Mouse (Mus musculus) megakaryocyte, embryonic 14.5 days (primary cell): Measurements from ENCODE around the gene Dgkh.

Experiments used
- FLI1 ChIP-seq: IDR thresholded peaks from 2 replicates; pipeline ENCODE4 v1.6.1; 2012; ENCODE audit warnings: low read length, inconsistent platforms, mixed read lengths
- GATA1 ChIP-seq: IDR thresholded peaks from 3 replicates; pipeline ENCODE4 v1.6.1; 2012; ENCODE audit warnings: mixed read lengths, low read length, inconsistent platforms, borderline replicate concordance

DNA sequence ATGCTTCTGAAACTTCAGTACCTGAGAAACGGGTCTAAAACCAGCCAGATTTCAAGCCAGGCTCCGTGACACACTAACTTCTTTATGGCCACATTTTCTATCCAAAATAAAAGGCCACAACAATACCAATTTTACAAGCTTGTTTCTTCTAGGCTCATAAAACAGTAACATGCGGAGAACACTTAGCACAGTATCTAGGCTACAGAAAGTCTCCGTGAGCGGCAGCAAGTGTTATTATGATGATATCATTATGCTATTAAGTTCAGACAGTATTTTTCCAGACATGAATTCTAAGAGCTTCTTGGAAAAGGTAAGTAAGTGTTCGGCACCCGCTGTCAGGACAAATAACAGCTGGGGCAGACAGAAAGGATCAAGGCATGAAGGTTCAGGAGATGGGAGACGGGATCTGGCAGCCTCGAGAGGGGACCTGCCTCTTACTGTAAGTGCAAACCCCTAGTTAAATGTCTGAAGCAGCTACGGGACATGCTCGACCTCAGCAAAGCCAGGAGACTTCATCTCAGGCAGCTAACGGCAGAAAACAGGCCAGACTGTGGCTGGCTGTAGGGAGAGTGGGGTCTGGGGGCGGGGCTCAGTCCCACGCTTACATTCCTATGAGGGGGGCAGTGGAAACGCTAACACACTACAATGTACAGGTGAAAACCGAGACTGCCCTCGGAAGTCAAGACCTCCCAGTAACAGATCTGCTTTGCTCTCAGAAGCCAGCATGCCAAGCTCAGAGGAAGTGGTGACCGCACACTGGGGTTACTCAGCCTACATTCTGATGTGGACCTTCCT, 75.5 kb downstream of the Dgkh start:
- TF ChIP-seq GATA1 (no peak), FLI1 (no peak)
